Mouse (Mus musculus) midbrain, embryonic 10.5 days (tissue): ENCODE results near the gene Gpr107. TPM values are rescaled to one million over a fixed set of nuclear protein-coding genes. Genes with fewer than 3 reads are reported as not detected.

Experiments
- DNase-seq: peaks from one replicate; pipeline ENCODE4 v3.0.0-alpha.2; 2017; ENCODE audit warnings: low spot score
- H3K27ac ChIP-seq: fragments of 300-500 bp; sonication (generic); replicated peaks from 2 replicates; pipeline ENCODE4 v1.5.1; 2016; ENCODE audit warnings: mild to moderate bottlenecking
- H3K27me3 ChIP-seq: fragments of 300-500 bp; sonication (generic); 2 replicates; pipeline ENCODE4 v1.6.1; 2016; ENCODE audit warnings: low read depth, mild to moderate bottlenecking; ENCODE audit not compliant: poor library complexity, severe bottlenecking
- H3K36me3 ChIP-seq: fragments of 300-500 bp; sonication (generic); 2 replicates; pipeline ENCODE4 v1.6.1; 2016; ENCODE audit warnings: mild to moderate bottlenecking, moderate library complexity
- H3K4me1 ChIP-seq: fragments of 300-500 bp; sonication (generic); 2 replicates; pipeline ENCODE4 v1.6.1; 2016
- H3K4me3 ChIP-seq: fragments of 300-500 bp; sonication (generic); 2 replicates; pipeline ENCODE4 v1.5.1; 2016; ENCODE audit warnings: mild to moderate bottlenecking, moderate library complexity
- H3K9me3 ChIP-seq: fragments of 300-500 bp; sonication (generic); replicated peaks from 2 replicates; pipeline ENCODE4 v1.6.1; 2016; ENCODE audit warnings: mild to moderate bottlenecking
- WGBS: fragments of 180-500 bp; shearing (Covaris S2); methylation state at CpG from one replicate; pipeline ENCODE4 v1.1.7; 2016; 5-methylcytosine and 5-hydroxymethylcytosine counted together
- polyA plus RNA-seq: library from polyadenylated mRNA; unstranded; fragments of >200 nt; fragmentation: Nextera tagmentation; extraction: Ambion mirVana; gene quantifications from 2 replicates; pipeline ENCODE4 v1.2.1, GENCODE M21; 2016

The Gpr107 gene
- polyA plus RNA-seq, 1 experiment from 2014 or later = 33.8 TPM

GRCm38 (mm10) chr2:31263746-31264378, 111.7 kb downstream of the Gpr107 start:
- Histone ChIP-seq H3K36me3 (peaks cover 5% of the 10 kb centered on the region), H3K9me3 (no peaks in the 10 kb centered on the region), H3K4me3 (no peak overlapping the region), H3K4me1 (peaks cover 78% of the 10 kb centered on the region), H3K27ac (peak overlapping the region; percentile 59; the same call in 1 of the 2 replicates), H3K27me3 (no peaks in the 10 kb centered on the region)
- no peak for DNase-seq
- 69% methylated on average over 10 of the region's 10 CpGs for WGBS

DNA sequence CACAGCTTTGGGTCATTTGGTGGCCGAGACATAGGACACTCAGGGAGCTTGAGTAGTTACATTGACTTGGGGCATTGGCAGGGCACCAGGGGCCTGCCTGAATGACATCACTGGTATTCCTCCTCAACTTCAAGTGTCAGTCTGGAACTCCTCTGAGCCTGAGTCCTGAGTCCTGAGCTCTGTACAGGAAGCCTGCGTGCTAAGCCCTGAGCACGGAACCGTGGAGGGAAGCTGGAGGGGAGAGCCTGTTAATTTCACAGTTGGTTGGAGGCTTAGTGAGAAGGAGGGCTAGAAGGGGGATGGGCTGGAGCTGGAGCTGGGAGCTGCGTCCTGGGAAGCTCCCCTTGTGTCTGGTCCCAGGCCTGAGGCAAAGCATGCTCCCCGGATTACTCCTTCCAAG, 115.3 kb downstream of the Gpr107 start:
- peaks cover 71% of the 10 kb centered on the region for H3K4me1 ChIP-seq
- WGBS = 15% methylated on average over 6 of the region's 6 CpGs
- no peaks in the 10 kb centered on the region for H3K27me3 ChIP-seq
- no peaks in the 10 kb centered on the region for H3K9me3 ChIP-seq
- H3K4me3 ChIP-seq = peak overlapping the region; percentile 20; the same call in 1 of the 2 replicates
- peak; percentile 47 for DNase-seq
- H3K36me3 ChIP-seq = peaks cover 24% of the 10 kb centered on the region
- peak overlapping the region; percentile 83 for H3K27ac ChIP-seq

Other genes with a start within 250 kb of the Gpr107 start
- gene Ptges, start 222.5 kb upstream of the Gpr107 start, polyA plus RNA-seq = 5.8 and 9.7 TPM in 2 replicates
- gene Tor1b, start 199.4 kb upstream of the Gpr107 start, polyA plus RNA-seq = 21.9 and 22.4 TPM in 2 replicates
- gene Tor1a, start 184.4 kb upstream of the Gpr107 start, polyA plus RNA-seq = 90.6 and 94.5 TPM in 2 replicates
- gene BC005624, start 170.1 kb upstream of the Gpr107 start, polyA plus RNA-seq = 63.3 and 71.9 TPM in 2 replicates
- gene Usp20, start 170.0 kb upstream of the Gpr107 start, polyA plus RNA-seq = 19.8 and 27.6 TPM in 2 replicates
- 11.8 and 14.3 TPM in 2 replicates for gene Fnbp1, start 10.3 kb upstream of the Gpr107 start, polyA plus RNA-seq
- 48.6 and 66.5 TPM in 2 replicates for gene Ncs1, start 93.5 kb downstream of the Gpr107 start, polyA plus RNA-seq
- 0.06 TPM in 1 of 2 replicates, not detected in the other for gene Hmcn2, start 162.1 kb downstream of the Gpr107 start, polyA plus RNA-seq